Mouse (Mus musculus): ENCODE data around the gene Gpr161. TPM values are rescaled to one million over a fixed set of nuclear protein-coding genes. Genes with fewer than 3 reads are reported as not detected.

The Gpr161 gene
- polyA plus RNA-seq, 1 experiment = not detected

DNA sequence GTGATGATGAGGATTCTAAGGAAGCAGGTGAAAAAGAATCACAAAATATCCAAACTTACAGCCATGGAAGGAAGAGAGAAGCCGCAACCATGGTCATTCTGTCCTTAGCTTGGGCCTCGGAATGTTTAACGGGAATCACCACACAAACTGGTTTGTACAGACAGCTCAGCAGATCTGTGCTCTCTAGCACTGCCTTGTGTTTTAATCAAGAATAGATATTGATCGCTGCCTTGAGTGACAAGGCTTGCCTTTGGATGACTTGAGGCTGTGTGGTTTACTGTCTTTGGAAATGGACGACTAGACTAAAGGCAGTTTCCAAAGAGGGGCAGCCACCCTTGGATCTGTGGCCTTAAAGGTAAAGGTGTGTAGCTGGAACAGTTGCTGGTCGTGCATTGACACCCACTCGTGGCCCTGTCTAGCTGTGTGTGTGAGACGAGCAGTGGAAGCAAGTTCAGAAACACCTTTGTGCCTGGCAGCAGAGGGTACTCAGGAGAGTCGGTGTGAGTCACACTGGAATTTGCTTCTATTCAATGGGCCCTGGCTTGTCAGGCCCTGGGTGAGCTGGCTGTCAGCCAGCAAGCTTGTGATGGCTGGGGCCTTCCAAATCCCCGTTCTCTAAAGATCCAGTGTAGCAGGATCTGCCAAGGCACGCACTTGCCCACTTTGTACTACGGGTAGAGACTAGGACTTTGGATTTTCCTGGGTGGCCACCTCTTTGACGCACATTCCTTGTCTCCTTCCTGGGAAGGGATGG, 7.0 kb downstream of the Gpr161 start:
- Histone ChIP-seq H3K9me3 (ENCODE audit: control insufficient read depth, low read length) (no peaks in the 10 kb centered on the region), H3K36me3 (ENCODE audit: control insufficient read depth) (no peaks in the 10 kb centered on the region), H3K4me3 (replicated peaks) (no peak overlapping the region), H3K27me3 (ENCODE audit: control insufficient read depth) (no peaks in the 10 kb centered on the region), H3K4me1 (ENCODE audit: control insufficient read depth) (no peaks in the 10 kb centered on the region)
- no peak for TF ChIP-seq GATA1 (IDR thresholded peaks at IDR 0.05; ENCODE audit: low read length)
- TF ChIP-seq TAL1 (IDR thresholded peaks at IDR 0.05; ENCODE audit: low read length) = no peak

DNA sequence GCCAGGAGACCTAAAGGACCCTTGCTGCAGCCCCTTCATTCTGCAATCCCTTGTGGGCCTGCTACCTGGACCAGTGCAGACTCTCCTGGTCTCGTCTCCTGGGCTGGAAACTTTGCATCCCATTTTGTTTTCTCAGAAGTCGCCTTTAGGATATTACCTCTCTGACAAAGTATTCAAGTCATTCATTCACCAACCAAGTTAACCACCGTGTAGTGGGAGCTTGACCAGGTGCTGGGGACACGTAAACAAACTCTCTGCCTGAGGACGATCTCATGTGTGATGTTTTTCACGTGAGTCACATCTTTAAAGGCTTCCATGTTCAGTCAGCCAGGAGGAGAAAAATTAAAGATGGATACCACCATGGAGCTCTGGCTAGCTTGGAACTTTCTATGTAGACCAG, 7.6 kb downstream of the Gpr161 start:
- Histone ChIP-seq H3K9me3 (ENCODE audit: control insufficient read depth, low read length) (no peaks in the 10 kb centered on the region), H3K36me3 (ENCODE audit: control insufficient read depth) (no peaks in the 10 kb centered on the region), H3K4me1 (ENCODE audit: control insufficient read depth) (no peaks in the 10 kb centered on the region), H3K27me3 (ENCODE audit: control insufficient read depth) (no peaks in the 10 kb centered on the region), H3K4me3 (replicated peaks) (no peak overlapping the region)
- TF ChIP-seq GATA1 (IDR thresholded peaks at IDR 0.05; ENCODE audit: low read length) (no peak), TAL1 (IDR thresholded peaks at IDR 0.05; ENCODE audit: low read length) (no peak)

DNA sequence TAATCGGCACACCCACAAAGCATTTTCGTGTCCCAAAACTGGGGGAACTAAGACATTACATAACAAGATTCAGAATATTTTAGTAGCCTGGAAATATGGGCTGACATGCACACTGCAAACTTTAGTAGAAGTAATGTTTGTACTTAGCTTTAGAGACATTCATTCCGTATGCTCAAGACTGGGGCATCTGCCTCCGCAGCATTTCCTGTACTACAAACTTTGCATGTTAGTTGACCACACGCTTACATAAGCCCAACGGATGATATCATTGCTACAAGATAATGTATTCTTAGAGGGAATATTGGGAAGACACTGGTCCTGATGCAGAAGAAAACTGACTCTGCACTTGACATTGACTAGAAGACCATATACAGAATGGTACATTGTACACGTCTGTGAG, 8.8 kb downstream of the Gpr161 start:
- Histone ChIP-seq H3K4me3 (replicated peaks) (no peak overlapping the region), H3K36me3 (ENCODE audit: control insufficient read depth) (no peaks in the 10 kb centered on the region), H3K4me1 (ENCODE audit: control insufficient read depth) (no peaks in the 10 kb centered on the region), H3K9me3 (ENCODE audit: control insufficient read depth, low read length) (no peaks in the 10 kb centered on the region), H3K27me3 (ENCODE audit: control insufficient read depth) (no peaks in the 10 kb centered on the region)
- TF ChIP-seq GATA1 (IDR thresholded peaks at IDR 0.05; ENCODE audit: low read length) (no peak), TAL1 (IDR thresholded peaks at IDR 0.05; ENCODE audit: low read length) (no peak)

DNA sequence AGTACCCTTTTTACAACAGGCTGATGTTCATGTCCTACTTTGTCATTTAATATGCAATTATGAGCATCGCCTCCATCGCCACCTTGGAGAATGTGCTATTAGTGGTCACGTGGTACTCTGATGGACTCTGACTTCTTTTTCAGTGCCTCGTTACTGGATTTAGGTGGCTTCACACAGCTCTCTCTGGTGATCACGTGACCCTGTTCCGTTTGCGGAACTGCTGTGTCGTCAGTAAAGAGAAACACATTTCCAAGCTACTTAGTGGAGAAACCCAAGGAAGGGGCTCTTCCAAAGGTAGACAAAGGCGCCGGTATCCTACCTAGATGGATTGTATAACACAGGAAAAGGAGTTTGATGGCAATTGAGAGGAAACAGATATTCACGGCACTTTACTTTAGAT, 12.6 kb downstream of the Gpr161 start:
- no peaks in the 10 kb centered on the region for H3K27me3 ChIP-seq (ENCODE audit: control insufficient read depth)

DNA sequence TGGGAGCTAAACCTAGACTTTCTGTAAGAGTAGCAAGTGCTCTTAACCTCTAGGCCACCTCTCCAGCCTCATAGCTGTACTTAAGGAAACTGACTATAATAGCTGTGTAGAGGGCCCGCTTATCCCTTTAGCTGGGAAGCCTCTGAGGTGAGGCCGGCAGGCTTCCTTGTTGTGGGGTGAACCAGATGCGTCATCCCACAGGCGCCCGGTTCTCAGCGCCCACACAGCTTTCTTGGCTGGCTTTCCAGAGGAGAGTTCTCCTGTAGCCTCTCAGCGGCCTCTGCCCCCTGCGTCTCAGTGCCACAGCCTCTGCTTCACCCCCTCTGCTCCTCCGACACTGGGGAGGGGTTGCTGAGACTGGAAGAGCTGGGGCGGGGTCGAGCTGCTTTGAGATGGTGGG, 20.8 kb downstream of the Gpr161 start:
- no peak for TF ChIP-seq GATA1 (IDR thresholded peaks at IDR 0.05; ENCODE audit: low read length)
- H3K4me3 ChIP-seq (replicated peaks) = no peak overlapping the region
- no peaks in the 10 kb centered on the region for H3K9me3 ChIP-seq (ENCODE audit: control insufficient read depth, low read length)
- H3K27me3 ChIP-seq (ENCODE audit: control insufficient read depth) = no peaks in the 10 kb centered on the region
- no peaks in the 10 kb centered on the region for H3K36me3 ChIP-seq (ENCODE audit: control insufficient read depth)
- peaks cover 9% of the 10 kb centered on the region for H3K4me1 ChIP-seq (ENCODE audit: control insufficient read depth)

More for the DNA sequence above, 12.6 kb downstream of the Gpr161 start:
- H3K4me1 ChIP-seq (ENCODE audit: control insufficient read depth) = no peaks in the 10 kb centered on the region
- H3K36me3 ChIP-seq (ENCODE audit: control insufficient read depth) = no peaks in the 10 kb centered on the region
- TF ChIP-seq TAL1 (IDR thresholded peaks at IDR 0.05; ENCODE audit: low read length) (no peak), GATA1 (IDR thresholded peaks at IDR 0.05; ENCODE audit: low read length) (no peak)
- H3K9me3 ChIP-seq (ENCODE audit: control insufficient read depth, low read length) = no peaks in the 10 kb centered on the region
- no peak overlapping the region for H3K4me3 ChIP-seq (replicated peaks)

GRCm38 (mm10) chr1:165320141-165320934, 24.7 kb downstream of the Gpr161 start:
- no peaks in the 10 kb centered on the region for H3K9me3 ChIP-seq (ENCODE audit: control insufficient read depth, low read length)
- TF ChIP-seq GATA1 (IDR thresholded peaks at IDR 0.05; ENCODE audit: low read length) = no peak
- TF ChIP-seq TAL1 (IDR thresholded peaks at IDR 0.05; ENCODE audit: low read length) = no peak
- H3K4me3 ChIP-seq (replicated peaks) = no peak overlapping the region
- peaks cover 4% of the 10 kb centered on the region for H3K36me3 ChIP-seq (ENCODE audit: control insufficient read depth)
- peaks cover 33% of the 10 kb centered on the region for H3K4me1 ChIP-seq (ENCODE audit: control insufficient read depth)
- no peaks in the 10 kb centered on the region for H3K27me3 ChIP-seq (ENCODE audit: control insufficient read depth)

DNA sequence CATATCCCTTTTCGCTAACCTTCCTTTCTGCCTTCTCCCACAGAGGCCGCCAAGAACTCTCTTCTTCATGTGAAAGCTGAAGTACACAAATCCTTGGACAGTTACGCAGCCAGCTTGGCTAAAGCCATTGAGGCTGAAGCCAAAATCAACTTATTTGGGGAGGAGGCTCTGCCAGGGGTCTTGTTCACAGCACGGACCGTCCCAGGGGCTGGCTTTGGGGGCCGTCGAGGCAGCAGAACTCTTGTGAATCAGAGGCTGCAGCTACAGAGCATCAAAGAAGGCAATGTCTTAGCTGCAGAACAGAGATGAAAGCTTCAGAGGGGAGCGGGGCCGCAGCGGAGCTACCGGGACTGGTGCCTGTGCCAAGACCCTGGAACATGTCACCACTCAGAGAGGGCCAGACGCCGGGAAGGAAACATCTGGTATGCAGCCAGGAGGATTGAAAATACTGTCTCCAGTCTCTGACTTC, 25.8 kb downstream of the Gpr161 start:
- H3K27me3 ChIP-seq (ENCODE audit: control insufficient read depth) = no peaks in the 10 kb centered on the region
- H3K9me3 ChIP-seq (ENCODE audit: control insufficient read depth, low read length) = no peaks in the 10 kb centered on the region
- H3K4me3 ChIP-seq (replicated peaks) = no peak overlapping the region
- H3K36me3 ChIP-seq (ENCODE audit: control insufficient read depth) = peaks cover 9% of the 10 kb centered on the region
- H3K4me1 ChIP-seq (ENCODE audit: control insufficient read depth) = peaks cover 33% of the 10 kb centered on the region
- TF ChIP-seq TAL1 (IDR thresholded peaks at IDR 0.05; ENCODE audit: low read length) (no peak), GATA1 (IDR thresholded peaks at IDR 0.05; ENCODE audit: low read length) (no peak)

GRCm38 (mm10) chr1:165321891-165322290, 26.3 kb downstream of the Gpr161 start:
- no peak overlapping the region for H3K4me3 ChIP-seq (replicated peaks)
- H3K36me3 ChIP-seq (ENCODE audit: control insufficient read depth) = peaks cover 10% of the 10 kb centered on the region
- H3K27me3 ChIP-seq (ENCODE audit: control insufficient read depth) = no peaks in the 10 kb centered on the region
- peaks cover 34% of the 10 kb centered on the region for H3K4me1 ChIP-seq (ENCODE audit: control insufficient read depth)
- TF ChIP-seq TAL1 (IDR thresholded peaks at IDR 0.05; ENCODE audit: low read length) (no peak), GATA1 (IDR thresholded peaks at IDR 0.05; ENCODE audit: low read length) (no peak)
- no peaks in the 10 kb centered on the region for H3K9me3 ChIP-seq (ENCODE audit: control insufficient read depth, low read length)

DNA sequence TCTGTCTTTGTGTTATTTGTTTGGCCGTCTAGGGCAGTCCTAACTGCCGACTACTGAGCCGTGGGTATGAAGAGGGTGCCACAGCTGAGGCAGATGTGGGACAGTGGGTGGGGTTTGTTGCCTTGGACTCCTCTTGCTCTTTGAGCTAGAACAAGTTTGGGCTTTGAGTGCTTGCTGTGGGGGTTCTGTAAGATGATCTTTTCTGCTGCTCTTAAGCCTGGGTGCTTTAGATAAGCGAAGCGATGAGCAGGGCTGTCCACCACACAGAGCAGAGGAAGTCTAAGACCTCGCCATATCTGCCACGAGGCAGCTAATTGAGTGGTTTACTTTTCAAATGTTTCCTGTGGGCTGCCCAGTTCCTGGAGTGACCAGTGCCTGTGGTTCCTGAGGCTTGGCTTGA, 27.3 kb downstream of the Gpr161 start:
- Histone ChIP-seq H3K36me3 (ENCODE audit: control insufficient read depth) (peaks cover 19% of the 10 kb centered on the region), H3K27me3 (ENCODE audit: control insufficient read depth) (no peaks in the 10 kb centered on the region), H3K4me3 (replicated peaks) (peak overlapping the region; percentile 28), H3K4me1 (ENCODE audit: control insufficient read depth) (peaks cover 45% of the 10 kb centered on the region), H3K9me3 (ENCODE audit: control insufficient read depth, low read length) (no peaks in the 10 kb centered on the region)
- TF ChIP-seq TAL1 (IDR thresholded peaks at IDR 0.05; ENCODE audit: low read length) (no peak), GATA1 (IDR thresholded peaks at IDR 0.05; ENCODE audit: low read length) (no peak)

Data from erythroblast, embryonic 14.5 days (primary cell).